Mouse (Mus musculus) testis, adult 2 months (tissue): ENCODE results near the gene Cdk10.

Experiments
- CTCF ChIP-seq: fragments of 200-500 bp; IDR thresholded peaks from 2 replicates; pipeline ENCODE4 v1.5.1; 2012; ENCODE audit warnings: low read depth, mild to moderate bottlenecking, inconsistent platforms, low read length, moderate library complexity; ENCODE audit not compliant: control insufficient read depth, insufficient read depth, insufficient replicate concordance
- POLR2A ChIP-seq: fragments of 200-500 bp; IDR thresholded peaks from 2 replicates; pipeline ENCODE4 v1.6.1; 2012; ENCODE audit warnings: low read depth, mild to moderate bottlenecking, inconsistent platforms, low read length, moderate library complexity; ENCODE audit not compliant: control insufficient read depth

GRCm38 (mm10) chr8:123185566-123186409, 38.9 kb upstream of the Cdk10 start, which contains the start of gene Dpep1:
- TF ChIP-seq CTCF: no peak
- no peak for TF ChIP-seq POLR2A
